Mouse (Mus musculus) testis, postnatal 14 days (tissue): ENCODE measurements around the gene Nucb1.
"Not testable (repeated sequence)": the region's sequence is repeated elsewhere in the genome, so short reads cannot be mapped to it uniquely, and the experiment has no call there.

ENCODE experiments used
- DNase-seq: peaks from one replicate; pipeline ENCODE4 v3.0.0; 2021; ENCODE audit warnings: low spot score

Gene Nucb1

GRCm38 (mm10) chr7:45488293-45489204 lies 21.7 kb downstream of the Nucb1 start, which contains the start of gene Dhdh:
Gene Dhdh (minus strand): TSS chr7:45488805.
- DNase-seq = peak; percentile 77

- no peak for DNase-seq
These were observed 22.3 kb downstream of the Nucb1 start for GRCm38 (mm10) chr7:45487861-45488292.

GRCm38 (mm10) chr7:45486761-45487415 lies 23.3 kb downstream of the Nucb1 start, which contains the start of gene Gm45808:
Gene Gm45808 (minus strand): TSS chr7:45486811.
- DNase-seq = no peak

- no peak for DNase-seq
These were observed 24.0 kb downstream of the Nucb1 start for GRCm38 (mm10) chr7:45486158-45486557.

GRCm38 (mm10) chr7:45484985-45485384 lies 25.2 kb downstream of the Nucb1 start:
- not testable (repeated sequence) for DNase-seq

GRCm38 (mm10) chr7:45482166-45482565 lies 28.0 kb downstream of the Nucb1 start:
- no peak for DNase-seq

GRCm38 (mm10) chr7:45481374-45481927 lies 28.8 kb downstream of the Nucb1 start, which contains the start of gene Tulp2:
Gene Tulp2 (plus strand): TSS chr7:45481877.
- peak; percentile 83 for DNase-seq

GRCm38 (mm10) chr7:45480310-45480709 lies 29.9 kb downstream of the Nucb1 start:
- not testable (repeated sequence) for DNase-seq

- no peak for DNase-seq
These were observed 31.4 kb downstream of the Nucb1 start for GRCm38 (mm10) chr7:45478774-45479173.

- DNase-seq = no peak
These were observed 33.2 kb downstream of the Nucb1 start for GRCm38 (mm10) chr7:45477003-45477402.

GRCm38 (mm10) chr7:45476453-45476852 lies 33.8 kb downstream of the Nucb1 start:
- no peak for DNase-seq

- no peak for DNase-seq
These were observed 34.8 kb downstream of the Nucb1 start for GRCm38 (mm10) chr7:45475291-45475969.

- DNase-seq = no peak
These were observed 39.3 kb downstream of the Nucb1 start for GRCm38 (mm10) chr7:45470869-45471268.

- no peak for DNase-seq
These were observed 43.0 kb downstream of the Nucb1 start for GRCm38 (mm10) chr7:45467090-45467670.

- peak; percentile 92 for DNase-seq
These were observed 43.7 kb downstream of the Nucb1 start, which contains the start of gene Bax for GRCm38 (mm10) chr7:45466283-45467089. Gene Bax (minus strand): TSS chr7:45466898.

GRCm38 (mm10) chr7:45465549-45465948 lies 44.7 kb downstream of the Nucb1 start:
- no peak for DNase-seq

GRCm38 (mm10) chr7:45465112-45465511 lies 45.1 kb downstream of the Nucb1 start:
- DNase-seq = no peak

GRCm38 (mm10) chr7:45463987-45464778 lies 46.0 kb downstream of the Nucb1 start:
- no peak for DNase-seq

GRCm38 (mm10) chr7:45462868-45463267 lies 47.3 kb downstream of the Nucb1 start:
- DNase-seq = not testable (repeated sequence)

- no peak for DNase-seq
These were observed 47.9 kb downstream of the Nucb1 start for GRCm38 (mm10) chr7:45462325-45462724.
